Mouse (Mus musculus) left cerebral cortex, adult 18-20 months (tissue): ENCODE results near the gene Higd1c. TPM values are rescaled to one million over a fixed set of nuclear protein-coding genes. Genes with fewer than 3 reads are reported as not detected.
A peak's percentile ranks its signal among the peaks of the same experiment; 100 is the strongest.
"Not testable (repeated sequence)": the region's sequence is repeated elsewhere in the genome, so short reads cannot be mapped to it uniquely, and the experiment has no call there.

Source experiments
- DNase-seq, 2 experiments: peaks; one replicate each; pipeline ENCODE4 v3.0.0; 2021 to 2022; ENCODE audit warnings: low spot score in 2 of 2, mixed read lengths in 1 of 2
- long read RNA-seq, 2 experiments: library from polyadenylated mRNA; stranded (forward); transcript quantifications; one replicate each; pipeline ENCODE4 v2.0.0; 2021
- total RNA-seq, 2 experiments: library from RNA; stranded (reverse); gene quantifications; 2 replicates each; pipeline ENCODE4 v1.2.3; 2021

Higd1c gene
- not detected for total RNA-seq
- long read RNA-seq, experiment 1: 0 reads
- long read RNA-seq, experiment 2: 0 reads

- DNase-seq: no peak
Observed at GRCm38 (mm10) chr15:100364242-100364641, at the start of gene Higd1c. Gene Higd1c (plus strand): TSS chr15:100364542.

- DNase-seq: not testable (repeated sequence)
Observed at GRCm38 (mm10) chr15:100318014-100318671, 46.2 kb upstream of the Higd1c start.

GRCm38 (mm10) chr15:100319884-100320283 lies 44.5 kb upstream of the Higd1c start:
- DNase-seq: no peak

- no peak for DNase-seq
Observed at GRCm38 (mm10) chr15:100320295-100320905, 43.9 kb upstream of the Higd1c start.

GRCm38 (mm10) chr15:100321134-100321533 lies 43.2 kb upstream of the Higd1c start:
- DNase-seq: no peak

- peak; percentile 27 to 32 for DNase-seq
Observed at GRCm38 (mm10) chr15:100324021-100324591, 40.2 kb upstream of the Higd1c start.

- DNase-seq: no peak
Observed at GRCm38 (mm10) chr15:100325235-100325634, 39.1 kb upstream of the Higd1c start.

GRCm38 (mm10) chr15:100328089-100328488 lies 36.3 kb upstream of the Higd1c start:
- DNase-seq: not testable (repeated sequence)

GRCm38 (mm10) chr15:100329336-100329735 lies 35.0 kb upstream of the Higd1c start:
- not testable (repeated sequence) for DNase-seq

GRCm38 (mm10) chr15:100330739-100331138 lies 33.6 kb upstream of the Higd1c start:
- no peak for DNase-seq

GRCm38 (mm10) chr15:100332077-100332961 lies 32.0 kb upstream of the Higd1c start:
- DNase-seq: not testable (repeated sequence)

- DNase-seq: no peak
Observed at GRCm38 (mm10) chr15:100334629-100335028, 29.7 kb upstream of the Higd1c start, which contains the start of gene Mettl7a3. Gene Mettl7a3 (plus strand): TSS chr15:100334929.

- not testable (repeated sequence) for DNase-seq
Observed at GRCm38 (mm10) chr15:100337328-100337727, 27.0 kb upstream of the Higd1c start.

GRCm38 (mm10) chr15:100337847-100338246 lies 26.5 kb upstream of the Higd1c start:
- peak; percentile 29 to 62 for DNase-seq

- DNase-seq: not testable (repeated sequence)
Observed at GRCm38 (mm10) chr15:100341314-100341980, 22.9 kb upstream of the Higd1c start.

- DNase-seq: no peak
Observed at GRCm38 (mm10) chr15:100345484-100345883, 18.9 kb upstream of the Higd1c start.

- no peak for DNase-seq
Observed at GRCm38 (mm10) chr15:100346761-100347160, 17.6 kb upstream of the Higd1c start.

- no peak for DNase-seq
Observed at GRCm38 (mm10) chr15:100349496-100349895, 14.8 kb upstream of the Higd1c start.

GRCm38 (mm10) chr15:100351501-100352060 lies 12.8 kb upstream of the Higd1c start:
- DNase-seq: no peak

GRCm38 (mm10) chr15:100352711-100353250 lies 11.6 kb upstream of the Higd1c start, which contains the start of the genes Methig1 and Mettl7a2:
Gene Methig1 (plus strand): TSS chr15:100353149.
Gene Mettl7a2 (plus strand): TSS chr15:100353200.
- DNase-seq: no peak
